ENCODE assay signal across 17 mouse cellular contexts in the genomic region with DNA sequence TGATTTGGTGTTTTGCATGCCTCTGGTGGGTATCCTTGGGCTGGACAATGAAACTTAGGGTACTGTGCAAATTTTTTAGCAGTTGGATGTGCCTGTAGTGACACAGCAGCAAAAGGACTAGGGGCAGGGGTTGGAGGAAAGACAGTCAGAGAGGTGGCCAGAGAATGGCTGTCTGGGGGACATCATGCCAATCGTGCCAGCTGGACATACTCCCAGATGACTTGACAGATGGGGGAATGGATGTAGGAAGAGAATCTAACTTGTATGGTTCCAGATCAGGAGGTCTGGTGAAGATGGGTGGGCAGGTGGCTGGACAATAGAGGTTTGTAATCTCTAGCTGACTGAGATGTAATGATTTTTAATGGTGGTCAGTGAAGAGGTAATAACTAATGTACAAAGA.
"Had no signal": no experiment of that assay in that cellular context is flagged by ENCODE, and none has a peak within 500 bp of the region (broad histone marks: within the 10 kb centered on the region; RNA-seq: fewer than 3 reads in every experiment).

No protein-coding gene starts in this region.

- H3K4me2 ChIP-seq: lung, embryonic 15.5 days; midbrain, embryonic 12.5 days; midbrain, embryonic 15.5 days; neural tube, embryonic 12.5 days; stomach, embryonic 15.5 days had no signal

- H3K27ac ChIP-seq: lung, embryonic 15.5 days; macrophage; midbrain, embryonic 12.5 days; midbrain, embryonic 15.5 days; neural tube, embryonic 12.5 days; stomach, embryonic 15.5 days; stomach, postnatal 0 days had no signal

- H3K27me3 ChIP-seq: lung, embryonic 15.5 days; midbrain, embryonic 12.5 days; midbrain, embryonic 15.5 days; neural tube, embryonic 12.5 days; stomach, embryonic 15.5 days had no signal

- H3K4me3 ChIP-seq: lung, embryonic 15.5 days; megakaryocyte, embryonic 14.5 days; midbrain, embryonic 12.5 days; midbrain, embryonic 15.5 days; neural tube, embryonic 12.5 days; stomach, embryonic 15.5 days had no signal

- H3K9me3 ChIP-seq: lung, embryonic 15.5 days; midbrain, embryonic 12.5 days; midbrain, embryonic 15.5 days; neural tube, embryonic 12.5 days; stomach, embryonic 15.5 days had no signal

- H3K9ac ChIP-seq: liver, postnatal 0 days; lung, embryonic 15.5 days; midbrain, embryonic 12.5 days; midbrain, embryonic 15.5 days; neural tube, embryonic 12.5 days; stomach, embryonic 15.5 days had no signal

- DNase-seq: liver, postnatal 0 days; lung, adult 2 months; lung, postnatal 14 days; lung, postnatal 36 days; right cerebral cortex, postnatal 14 days; thymus, adult 2 months; thymus, postnatal 25 days; thymus, postnatal 4 days had no signal

- H3K36me3 ChIP-seq: lung, embryonic 15.5 days; midbrain, embryonic 12.5 days; midbrain, embryonic 15.5 days; neural tube, embryonic 12.5 days; stomach, embryonic 15.5 days had no signal

- ATAC-seq: liver, postnatal 0 days; lung, postnatal 0 days; midbrain, embryonic 15.5 days had no signal

- H3K4me1 ChIP-seq: lung, embryonic 15.5 days; megakaryocyte, embryonic 14.5 days; midbrain, embryonic 12.5 days; midbrain, embryonic 15.5 days; neural tube, embryonic 12.5 days; stomach, embryonic 15.5 days had no signal
